Mouse (Mus musculus): Measurements from ENCODE around the gene Pigl.

Pigl gene

DNA sequence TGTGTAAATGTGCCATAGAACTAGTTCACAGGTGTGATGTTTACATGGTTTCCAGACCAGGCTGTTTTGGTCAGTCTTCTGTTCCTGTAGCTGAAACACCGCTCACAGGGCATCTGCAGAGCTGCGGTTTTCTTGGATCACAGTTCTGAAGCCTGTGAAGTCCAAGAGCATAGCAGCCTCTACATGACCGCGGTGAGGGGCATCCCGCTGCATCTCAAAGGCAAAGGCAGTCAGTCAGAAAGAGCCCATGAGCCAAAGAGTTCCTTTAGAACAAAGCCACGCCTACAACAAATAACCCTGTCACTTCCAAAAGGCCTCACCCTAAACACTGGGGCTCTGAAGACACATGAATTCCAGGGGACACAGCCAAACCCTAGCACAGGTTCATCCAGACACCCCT, 55.1 kb downstream of the Pigl start:
- in situ Hi-C loops (cut with MboI, MseI): no loop called here

DNA sequence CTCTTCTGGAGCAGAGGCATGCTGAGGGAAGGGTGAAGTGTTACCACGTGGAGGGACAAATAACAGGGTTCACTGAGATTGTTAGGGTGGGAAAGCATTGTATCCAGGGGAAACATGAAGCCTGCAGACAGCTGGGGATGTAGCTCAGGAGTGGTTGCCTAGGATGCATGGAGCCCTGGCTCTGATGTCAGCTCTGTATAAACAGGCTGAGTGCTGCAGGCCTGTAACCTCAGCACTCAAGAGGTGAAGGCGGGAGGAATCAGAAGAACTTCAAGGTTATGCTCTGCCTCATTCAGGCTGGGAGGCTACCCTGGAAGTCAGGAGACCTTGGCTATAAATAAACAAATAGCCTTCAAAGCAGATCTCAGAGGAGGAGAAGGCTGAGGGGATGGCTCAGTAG, 60.7 kb downstream of the Pigl start:
- in situ Hi-C loops (cut with MboI, MseI): no loop called here

DNA sequence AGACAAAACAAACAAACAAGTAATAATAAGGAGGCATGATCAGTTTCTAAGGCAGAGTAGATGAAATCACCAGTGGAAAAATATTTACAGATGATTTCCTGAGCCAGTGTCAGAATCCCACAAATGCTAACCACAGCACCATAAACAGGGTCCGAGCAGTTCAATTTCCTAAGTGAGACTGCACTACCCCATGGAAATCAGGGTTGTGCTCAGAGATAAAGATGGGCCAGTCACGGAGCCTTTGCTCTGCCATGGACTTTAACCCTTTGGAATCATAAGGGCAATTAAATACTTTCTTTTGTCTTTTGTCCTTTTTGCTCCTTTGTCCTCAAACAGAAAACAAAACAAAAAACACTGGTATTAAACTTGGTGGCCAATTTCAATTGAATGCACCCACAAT, 64.0 kb downstream of the Pigl start:
- in situ Hi-C loops (cut with MboI, MseI): loop anchor here (10.0 kb wide), 1 partner anchor 47 kb away; no protein-coding TSS in a partner anchor

DNA sequence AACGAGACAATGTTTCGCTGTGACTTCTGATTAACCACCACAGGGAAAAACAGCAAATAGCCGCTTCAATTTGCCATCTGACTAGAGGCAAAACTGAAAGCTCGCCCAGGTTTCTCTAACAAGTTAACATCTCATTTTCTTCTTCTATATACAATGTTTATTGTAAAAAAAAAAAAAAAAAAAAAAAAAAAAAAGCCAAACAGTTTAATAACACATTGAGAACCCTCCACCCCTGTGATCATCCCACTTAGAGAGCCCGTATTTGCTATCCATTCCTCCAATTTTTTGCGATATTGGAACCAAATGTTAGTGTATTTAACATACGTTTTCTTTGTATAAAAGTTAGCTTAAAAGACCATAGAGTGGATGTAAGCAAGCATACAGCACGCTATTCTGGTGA, 78.8 kb downstream of the Pigl start:
- in situ Hi-C loops (cut with MboI, MseI): no loop called here

DNA sequence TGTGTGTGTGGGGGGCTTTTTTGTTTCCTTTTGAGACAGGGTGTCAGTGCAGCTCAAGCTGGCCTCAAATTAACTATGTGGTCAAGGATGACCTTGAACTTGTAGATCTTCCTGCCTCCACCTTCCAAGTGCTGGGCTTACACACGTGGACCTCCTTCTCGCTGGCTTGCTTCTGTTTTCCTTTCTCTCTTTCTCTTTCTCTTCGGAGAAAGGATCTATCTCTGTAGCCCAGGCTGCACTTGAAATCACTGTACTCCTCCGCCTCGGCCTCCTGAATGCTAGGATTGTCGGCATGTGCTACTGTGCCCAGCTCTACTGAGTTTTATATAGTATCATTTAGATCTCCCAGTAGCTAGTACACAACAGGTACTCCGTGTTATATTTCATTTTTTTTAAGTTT, 79.3 kb downstream of the Pigl start:
- in situ Hi-C loops (cut with MboI, MseI): no loop called here

DNA sequence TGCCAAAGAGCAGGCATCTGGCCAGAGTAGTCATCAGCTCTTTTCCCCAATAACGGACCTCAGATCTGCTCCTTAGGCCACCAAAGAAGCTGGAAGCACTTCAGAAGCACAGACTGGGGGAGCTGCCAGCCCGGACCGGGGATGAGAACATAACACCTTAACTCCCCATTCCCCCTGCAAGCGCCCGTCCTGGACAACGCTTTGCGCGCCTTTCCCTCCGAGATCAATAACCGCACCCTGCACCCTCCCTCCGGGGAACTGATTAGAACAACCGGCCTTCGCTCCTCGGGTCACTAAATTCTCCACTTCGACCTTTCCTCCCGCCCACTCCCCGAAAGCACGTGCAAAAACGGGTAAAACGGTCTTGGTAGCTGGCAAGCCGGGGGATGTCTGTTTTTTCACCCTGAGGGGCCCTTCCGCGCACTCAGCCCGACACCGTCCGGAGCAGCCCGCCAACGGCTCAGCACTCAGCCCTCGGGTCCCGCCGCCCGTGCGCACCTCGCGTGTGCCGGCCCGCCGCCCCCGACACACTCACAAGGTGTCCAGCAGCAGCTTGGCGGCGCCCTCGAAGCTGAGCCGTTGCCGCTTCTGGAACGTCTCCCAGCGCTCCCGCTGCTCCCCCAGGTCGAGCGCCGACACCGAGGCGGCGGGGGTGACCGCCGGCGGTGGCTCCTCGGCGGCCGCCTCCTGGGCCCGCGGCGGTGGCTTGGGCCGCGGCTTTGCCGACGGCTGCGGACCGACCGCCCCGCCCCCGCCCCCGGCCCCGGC, 80.2 kb downstream of the Pigl start:
- in situ Hi-C loops (cut with MboI, MseI): no loop called here

DNA sequence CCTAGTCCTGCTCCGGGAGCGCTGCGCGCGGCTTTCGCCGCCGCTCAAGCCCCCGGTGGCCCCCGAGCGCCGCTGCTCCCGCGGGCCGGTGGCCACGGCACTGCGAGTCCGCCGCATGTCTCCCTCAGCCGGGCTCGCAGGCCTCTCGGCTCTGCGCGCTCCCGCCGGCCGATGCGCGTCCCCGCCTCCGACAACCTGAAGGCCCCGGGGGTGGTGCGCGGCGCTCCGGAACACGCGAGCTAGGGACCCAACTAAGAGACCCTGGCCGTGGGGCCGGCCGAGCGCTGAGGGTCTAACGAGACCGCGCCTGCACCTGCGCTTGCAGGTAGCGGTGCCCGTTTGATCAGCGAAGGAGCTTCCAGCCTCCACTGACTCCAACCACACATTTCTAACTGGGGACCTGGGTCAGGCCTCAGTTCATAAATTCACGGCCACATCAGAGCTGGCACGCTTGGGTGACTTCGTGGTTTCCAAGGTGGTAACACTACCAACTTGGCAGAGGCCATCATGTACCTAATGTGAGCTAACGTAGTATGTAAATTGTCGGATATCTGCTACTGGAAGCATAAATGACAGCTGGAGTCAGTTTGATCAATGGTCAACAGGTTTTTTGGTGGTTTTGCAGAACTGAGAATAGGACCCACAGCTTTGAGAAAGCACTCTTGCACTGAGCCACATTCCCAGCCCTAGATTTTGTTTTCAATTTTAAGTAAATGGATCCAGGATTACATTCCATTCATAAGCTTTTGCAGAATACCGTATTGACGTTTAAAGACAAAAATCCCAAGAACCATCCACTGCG, 81.0 kb downstream of the Pigl start, which contains the start of gene Cenpv:
Gene Cenpv (minus strand): TSS at position 173 of the 802 bp plus-strand sequence.
- in situ Hi-C loops (cut with MboI, MseI): no loop called here

DNA sequence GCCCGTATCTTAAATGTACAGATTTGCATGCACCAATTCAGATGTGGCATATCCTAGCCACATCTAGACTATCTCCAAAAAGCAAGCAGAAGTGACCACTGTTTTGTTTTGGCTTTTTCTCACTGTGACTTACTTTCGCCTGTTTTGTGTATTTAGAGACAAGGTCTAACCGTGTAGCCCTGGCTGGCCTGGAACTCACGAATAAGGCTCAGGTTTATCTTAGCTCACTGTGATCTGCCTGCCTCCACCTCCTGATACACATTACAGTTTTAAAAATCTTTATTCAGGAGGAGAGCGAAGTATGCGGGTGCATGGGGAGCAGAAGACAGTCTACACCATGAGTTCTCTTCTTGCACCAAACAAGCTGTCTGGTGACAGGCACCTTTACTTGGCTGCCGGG, 81.9 kb downstream of the Pigl start:
- in situ Hi-C loops (cut with MboI, MseI): loop anchor here (5.0 kb wide), 1 partner anchor 78 kb away; no protein-coding TSS in a partner anchor

DNA sequence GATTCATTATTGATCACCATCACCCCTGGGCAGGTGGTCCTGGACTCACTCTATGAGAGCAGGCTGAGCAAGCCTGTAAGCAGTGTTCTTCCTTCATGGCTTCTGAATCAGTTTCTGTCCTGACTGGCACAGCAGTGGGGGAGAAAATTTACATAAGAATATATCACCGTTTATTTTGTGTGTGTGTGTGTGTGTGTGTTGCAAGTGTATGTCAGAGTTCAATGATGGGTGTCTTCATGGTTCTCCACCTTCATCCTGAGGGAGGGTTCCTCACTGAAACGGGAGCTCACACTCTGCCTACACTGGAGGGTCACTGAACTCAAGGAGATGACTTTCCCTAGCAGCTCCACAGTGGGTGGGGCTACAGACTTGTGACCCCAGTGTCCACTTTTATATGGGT, 82.7 kb downstream of the Pigl start:
- in situ Hi-C loops (cut with MboI, MseI): loop anchor here (5.0 kb wide), 1 partner anchor 79 kb away; no protein-coding TSS in a partner anchor

DNA sequence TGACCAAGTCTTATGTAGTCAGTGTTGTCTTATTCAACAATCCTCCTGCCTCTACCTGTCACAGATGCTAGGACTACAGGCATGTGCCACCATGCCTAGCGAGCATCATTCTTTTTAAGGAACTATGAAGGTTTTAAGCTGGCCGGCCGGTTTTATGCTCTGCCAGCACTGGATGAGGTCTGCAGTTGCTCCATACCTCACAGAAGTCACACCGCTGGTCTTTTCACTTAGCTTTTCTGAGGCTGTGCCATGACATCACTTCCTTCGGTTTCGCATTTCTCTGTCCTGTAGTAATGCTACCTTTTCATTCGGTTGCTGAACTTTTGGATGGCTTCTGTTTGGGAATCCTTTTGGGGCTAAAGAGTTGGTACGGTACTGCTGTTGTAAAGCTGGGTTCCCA, 83.3 kb downstream of the Pigl start:
- in situ Hi-C loops (cut with MboI, MseI): loop anchor here (5.0 kb wide), 1 partner anchor 79 kb away; no protein-coding TSS in a partner anchor

DNA sequence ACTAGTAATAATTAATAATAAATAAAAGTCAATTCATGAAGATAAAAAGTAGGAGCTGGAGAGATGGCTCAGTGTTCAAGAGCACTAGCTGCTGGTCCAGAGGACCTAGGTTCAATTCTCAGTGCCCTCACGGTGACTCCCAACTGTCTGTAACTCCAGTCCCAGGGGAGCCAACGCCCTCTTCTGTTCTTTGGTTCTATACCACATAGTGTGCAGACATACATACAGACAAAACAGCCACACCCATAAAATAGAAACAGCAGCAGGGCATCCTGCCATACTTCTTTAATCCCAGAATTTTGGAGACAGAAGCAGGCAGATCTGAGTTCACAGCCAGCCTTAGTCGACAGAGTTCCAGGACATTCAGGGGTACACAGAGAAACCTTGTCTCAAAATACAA, 85.7 kb downstream of the Pigl start:
- in situ Hi-C loops (cut with MboI, MseI): loop anchor here (5.0 kb wide), 1 partner anchor 82 kb away; no protein-coding TSS in a partner anchor

DNA sequence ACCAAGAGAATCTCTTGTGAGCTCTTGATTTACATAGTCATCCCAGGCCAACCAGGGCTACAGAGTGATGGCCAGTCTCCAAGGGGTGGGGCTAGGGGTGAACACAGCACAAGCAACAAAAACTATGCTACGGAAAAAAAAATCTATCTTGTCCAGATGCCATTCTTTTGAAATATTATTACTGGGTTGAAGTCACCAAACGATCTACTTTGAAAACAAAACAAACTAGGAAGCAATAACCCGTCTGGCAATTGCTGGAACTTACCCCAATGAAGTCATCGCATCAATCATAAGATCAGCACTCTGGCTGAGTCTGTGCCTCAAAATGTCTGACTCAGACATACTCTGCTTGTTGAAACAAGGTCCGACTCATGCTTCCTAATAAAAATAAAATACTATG, 91.5 kb downstream of the Pigl start:
- in situ Hi-C loops (cut with MboI, MseI): no loop called here

DNA sequence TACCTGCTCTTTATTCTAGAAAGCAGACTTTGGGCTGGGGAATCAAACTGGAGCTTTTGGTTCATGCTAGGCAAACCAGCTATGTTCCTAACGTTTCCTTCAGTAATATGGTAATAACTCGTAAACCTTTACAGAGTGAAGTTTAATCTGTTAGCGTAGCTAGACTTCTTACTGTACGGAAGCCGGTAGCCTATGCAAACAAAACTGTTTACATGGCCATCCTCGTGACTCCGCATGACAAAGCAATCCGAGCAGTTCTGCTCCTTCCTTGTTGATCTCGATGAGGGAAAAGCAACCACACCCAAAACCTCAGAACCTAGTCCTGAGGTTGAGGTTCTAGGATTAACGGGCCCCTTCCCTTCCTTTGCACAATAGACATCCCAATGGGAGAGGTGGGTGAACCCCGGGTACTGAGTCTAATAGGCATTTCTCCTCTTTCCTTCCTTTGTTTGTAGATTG, 92.0 kb downstream of the Pigl start:
- in situ Hi-C loops (cut with MboI, MseI): no loop called here

DNA sequence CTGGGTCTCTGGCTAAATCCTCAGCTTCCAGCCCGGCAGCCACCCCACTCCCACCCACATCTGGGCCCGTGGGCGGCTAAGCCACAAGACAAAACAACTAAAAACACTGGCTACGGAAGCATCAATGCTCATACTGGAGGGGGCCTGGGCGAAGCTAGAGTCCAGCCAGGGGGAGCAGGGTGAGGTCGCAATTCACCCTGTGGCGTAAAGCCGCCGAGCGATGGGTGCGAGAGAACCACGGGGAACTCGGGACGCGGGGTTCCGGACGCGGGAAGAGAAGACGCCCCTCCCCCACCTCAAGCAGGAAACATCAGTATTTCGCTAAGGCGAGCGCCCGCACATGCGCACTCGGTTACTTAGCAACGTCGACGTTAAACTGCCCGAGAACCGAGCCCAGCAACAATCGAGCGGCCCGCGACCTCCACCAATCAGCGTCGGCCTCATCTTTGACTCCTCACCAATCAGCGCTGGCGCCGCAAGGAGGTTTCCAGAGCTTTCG, 92.5 kb downstream of the Pigl start, which contains the start of gene Ubb:
Gene Ubb (plus strand): TSS at position 445 of the 499 bp plus-strand sequence.
- in situ Hi-C loops (cut with MboI, MseI): no loop called here

DNA sequence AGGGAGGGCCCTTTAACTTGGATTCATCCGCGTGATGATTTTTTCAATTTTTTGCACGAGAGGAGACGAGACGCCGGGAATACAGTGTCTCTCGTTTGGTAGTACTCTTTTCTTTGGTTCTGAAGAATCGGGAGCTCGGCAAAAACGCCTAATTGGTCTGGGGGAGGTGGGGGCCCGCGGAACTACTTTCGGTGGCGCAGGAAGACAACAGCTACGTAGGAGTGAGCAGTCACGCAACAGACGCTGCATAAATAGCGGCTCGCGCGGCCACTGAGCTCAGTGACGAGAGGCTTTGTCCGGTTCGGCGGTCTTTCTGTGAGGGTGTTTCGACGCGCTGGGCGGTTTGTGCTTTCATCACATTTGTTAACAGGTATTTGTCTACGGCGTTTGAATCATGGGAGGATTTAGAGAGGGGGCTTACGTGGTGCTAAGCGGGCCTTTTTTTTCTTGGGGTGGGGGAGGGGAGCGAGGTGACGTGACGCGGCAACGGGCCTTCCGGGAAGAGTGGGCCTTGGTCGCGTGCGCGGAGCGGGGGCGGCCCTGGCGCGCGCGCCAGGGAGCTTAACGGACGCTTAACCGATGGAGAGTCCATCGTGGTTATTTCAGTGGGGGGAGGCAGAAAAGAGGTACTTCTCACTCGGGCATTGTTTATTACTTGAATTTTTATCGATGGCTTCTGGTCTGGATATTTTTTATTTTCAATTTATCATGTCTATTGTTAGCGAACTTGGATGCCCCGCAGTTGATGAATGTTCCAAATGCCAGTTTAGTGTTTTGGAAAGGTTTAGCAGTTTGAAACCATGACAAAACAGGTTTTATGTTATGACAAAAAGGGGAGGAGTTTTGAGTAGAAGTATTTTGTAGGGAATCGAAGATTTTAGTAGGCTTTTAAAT, 93.2 kb downstream of the Pigl start:
- in situ Hi-C loops (cut with MboI, MseI): no loop called here

DNA sequence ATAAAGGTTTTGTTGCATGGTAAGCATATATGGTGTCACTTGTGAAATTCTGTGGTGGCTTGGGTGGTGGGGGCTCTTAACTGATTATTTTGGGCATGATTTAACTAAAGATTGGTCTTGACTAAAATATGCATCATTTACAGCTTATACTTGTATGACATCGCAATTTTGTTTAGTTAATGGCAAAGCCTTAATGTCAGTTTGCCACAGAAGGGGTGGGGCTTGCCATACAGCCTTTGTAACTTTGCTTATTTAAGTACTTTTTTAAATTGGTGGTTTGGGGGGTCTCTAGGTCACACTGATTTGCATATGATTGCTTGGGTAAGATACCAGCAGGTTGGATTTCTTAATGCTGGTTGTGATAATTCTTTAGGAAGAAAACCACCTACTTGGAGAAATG, 94.9 kb downstream of the Pigl start:
- in situ Hi-C loops (cut with MboI, MseI): no loop called here

DNA sequence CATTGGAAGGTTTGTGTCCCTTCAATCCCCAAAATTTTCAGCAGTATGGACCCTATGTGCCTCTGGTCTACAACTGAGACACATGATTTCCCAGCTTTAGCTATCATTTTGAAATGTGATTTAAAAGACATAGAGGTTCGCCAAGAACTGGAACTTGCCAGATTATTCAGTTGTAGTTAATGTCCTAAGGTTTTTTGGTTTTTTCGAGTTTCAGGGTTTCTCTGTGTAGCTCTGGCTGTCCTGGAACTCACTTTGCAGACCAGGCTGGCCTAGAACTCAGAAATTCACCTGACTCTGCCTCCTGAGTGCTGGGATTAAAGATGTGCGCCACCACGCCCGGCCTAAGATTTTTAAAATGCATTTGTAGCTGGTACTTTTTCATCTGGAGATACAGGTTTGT, 95.4 kb downstream of the Pigl start:
- in situ Hi-C loops (cut with MboI, MseI): no loop called here

DNA sequence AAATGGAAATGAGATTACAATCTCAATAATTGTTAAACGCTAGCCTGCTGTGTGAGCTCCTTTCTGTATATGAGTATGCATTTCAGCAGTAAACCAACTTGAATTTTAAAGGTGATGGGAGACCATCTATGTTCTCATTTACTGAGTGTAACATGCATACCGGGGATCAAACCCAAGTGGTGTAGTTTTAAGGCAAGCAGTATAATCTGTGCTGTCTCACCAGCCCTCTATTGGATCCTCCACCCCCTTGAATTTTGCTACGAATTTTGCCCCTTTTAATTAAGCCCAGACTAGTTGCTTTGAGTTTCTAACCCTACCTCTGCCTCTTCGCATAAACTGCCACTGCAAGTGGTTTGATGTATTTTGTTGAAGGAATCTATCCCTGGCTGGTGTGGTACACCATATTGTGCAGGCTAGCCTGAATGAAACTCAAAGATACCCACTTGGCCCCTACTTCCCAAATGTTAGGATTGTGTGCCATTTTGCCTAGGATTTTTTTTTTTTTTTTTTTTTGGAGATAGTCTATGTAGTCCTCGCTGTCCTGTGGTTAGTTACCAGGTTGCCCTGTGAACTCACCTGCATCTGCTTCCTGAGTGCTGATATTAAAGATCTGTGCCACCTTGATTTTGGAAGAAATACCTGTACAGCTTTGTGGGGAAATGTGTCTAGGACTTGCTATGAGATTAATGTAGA, 96.0 kb downstream of the Pigl start:
- in situ Hi-C loops (cut with MboI, MseI): no loop called here

DNA sequence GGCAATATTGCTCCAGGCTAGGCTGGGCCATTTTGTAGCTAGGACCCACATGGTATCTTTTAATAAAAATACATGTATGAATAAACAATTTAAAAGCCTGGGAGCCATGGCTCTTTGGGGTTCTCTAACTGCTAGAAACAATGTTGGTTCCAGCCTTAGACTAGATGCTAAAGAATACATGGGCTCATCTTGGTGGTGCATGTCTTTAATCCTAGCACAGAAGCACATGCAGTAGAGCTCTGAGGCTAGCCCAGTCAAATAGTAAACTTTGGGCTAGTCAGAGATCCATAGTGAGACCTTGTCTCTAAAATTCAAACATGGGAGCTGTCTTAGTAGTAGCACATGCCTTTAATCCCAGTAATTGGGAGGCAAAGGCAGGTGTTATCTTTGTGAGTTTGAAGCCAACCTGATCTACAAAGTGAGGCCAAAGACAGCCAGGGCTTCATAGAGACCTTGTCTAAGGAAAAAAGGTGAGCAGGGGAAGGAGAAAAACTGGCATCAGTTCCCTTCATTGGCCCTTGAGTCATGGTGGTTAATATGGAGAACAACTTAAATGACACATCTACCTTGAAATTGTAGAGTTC, 96.8 kb downstream of the Pigl start:
- in situ Hi-C loops (cut with MboI, MseI): no loop called here

DNA sequence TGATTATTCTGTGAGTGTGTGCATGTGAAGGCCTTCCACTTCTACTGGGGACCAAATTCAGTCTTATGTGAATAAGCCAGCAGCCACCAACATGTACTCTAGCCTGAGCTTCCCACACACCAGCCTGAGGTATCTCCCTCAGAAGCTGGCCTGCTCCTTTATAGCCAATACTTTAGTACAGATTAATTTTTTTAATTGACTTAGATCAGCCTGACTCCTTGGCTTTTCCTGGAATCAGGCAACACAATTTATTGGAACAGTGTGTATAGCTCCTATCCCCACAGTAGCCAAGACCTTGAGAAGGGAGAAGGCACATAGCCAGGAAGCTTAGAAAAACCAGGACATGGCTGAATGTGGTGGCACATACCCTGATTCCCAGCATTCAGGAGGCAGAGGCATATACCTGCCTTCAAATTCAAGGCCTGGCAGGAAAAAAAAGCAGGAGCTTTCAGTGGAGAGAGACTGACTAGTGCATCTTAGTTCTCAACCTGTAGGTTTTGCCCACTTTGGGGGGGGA, 97.7 kb downstream of the Pigl start:
- in situ Hi-C loops (cut with MboI, MseI): no loop called here
